Mouse (Mus musculus) midbrain, embryonic 13.5 days (tissue): ENCODE results near the gene St14. TPM values are rescaled to one million over a fixed set of nuclear protein-coding genes. Genes with fewer than 3 reads are reported as not detected.

Experiments
- ATAC-seq: fragments of 200-750 bp; cut with Nextera tagmentation; 2 replicates; pipeline ENCODE4 v1.8.0; 2017; ENCODE audit warnings: mild to moderate bottlenecking, moderate TSS enrichment, moderate library complexity
- H3K27ac ChIP-seq: fragments of 300-500 bp; sonication (generic); 2 replicates; pipeline ENCODE4 v1.5.1; 2015; ENCODE audit warnings: inconsistent platforms, mild to moderate bottlenecking, moderate library complexity
- H3K27me3 ChIP-seq: fragments of 300-500 bp; sonication (generic); 2 replicates; pipeline ENCODE4 v1.6.1; 2015; ENCODE audit warnings: mild to moderate bottlenecking, inconsistent platforms
- H3K36me3 ChIP-seq: fragments of 300-500 bp; sonication (generic); 2 replicates; pipeline ENCODE4 v1.6.1; 2015; ENCODE audit warnings: mild to moderate bottlenecking, inconsistent platforms
- H3K4me1 ChIP-seq: fragments of 300-500 bp; sonication (generic); replicated peaks from 2 replicates; pipeline ENCODE4 v1.6.1; 2015; ENCODE audit warnings: inconsistent platforms
- H3K4me2 ChIP-seq: fragments of 300-500 bp; sonication (generic); replicated peaks from 2 replicates; pipeline ENCODE4 v1.6.1; 2015; ENCODE audit warnings: moderate library complexity, mild to moderate bottlenecking, inconsistent platforms
- H3K4me3 ChIP-seq: fragments of 300-500 bp; sonication (generic); replicated peaks from 2 replicates; pipeline ENCODE4 v1.5.1; 2015; ENCODE audit warnings: mild to moderate bottlenecking, inconsistent platforms
- H3K9ac ChIP-seq: fragments of 300-500 bp; sonication (generic); replicated peaks from 2 replicates; pipeline ENCODE4 v1.6.1; 2015; ENCODE audit warnings: mild to moderate bottlenecking, inconsistent platforms
- H3K9me3 ChIP-seq: fragments of 300-500 bp; sonication (generic); 2 replicates; pipeline ENCODE4 v1.6.1; 2016; ENCODE audit warnings: mild to moderate bottlenecking, inconsistent platforms
- WGBS: fragments of 180-500 bp; shearing (Covaris S2); methylation state at CpG from one replicate; pipeline ENCODE4 v1.1.7; 2015; 5-methylcytosine and 5-hydroxymethylcytosine counted together
- polyA plus RNA-seq: library from polyadenylated mRNA; unstranded; fragments of >200 nt; fragmentation: Nextera tagmentation; extraction: Ambion mirVana; gene quantifications from 2 replicates; pipeline ENCODE4 v1.2.1, GENCODE M21; 2015

Gene St14
- polyA plus RNA-seq, 1 experiment from 2014 or later: 0.57 TPM

DNA sequence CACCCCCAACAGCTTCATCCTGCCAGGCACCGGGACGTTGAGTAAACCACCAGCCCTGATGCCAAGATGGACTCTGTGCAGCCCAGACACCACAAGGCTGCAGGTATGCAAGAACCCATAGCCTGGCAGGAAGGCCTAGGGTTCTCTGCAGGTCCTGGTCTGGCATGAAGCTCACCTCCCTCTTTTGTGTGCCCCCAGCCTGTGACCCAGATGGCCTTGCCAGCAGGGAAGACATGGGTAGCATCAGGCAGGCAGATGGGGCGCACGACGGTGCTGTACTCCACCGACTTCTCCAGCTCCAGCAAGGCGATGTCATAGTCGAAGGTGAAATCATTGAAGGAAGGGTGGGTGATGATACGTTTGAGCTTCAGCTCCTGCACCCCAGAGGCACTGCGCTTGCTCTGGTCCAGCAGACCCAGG, 40.5 kb downstream of the St14 start:
- Histone ChIP-seq H3K9me3 (no peaks in the 10 kb centered on the region), H3K9ac (no peak overlapping the region), H3K4me2 (no peak overlapping the region), H3K4me3 (no peak overlapping the region), H3K4me1 (0 out of 2 replicates have a peak, but pooled peaks cover 2% of the 10 kb centered on the region), H3K36me3 (no peaks in the 10 kb centered on the region), H3K27ac (no peak overlapping the region), H3K27me3 (no peaks in the 10 kb centered on the region)
- 96% methylated on average over 10 of the region's 10 CpGs for WGBS
- no peak for ATAC-seq

DNA sequence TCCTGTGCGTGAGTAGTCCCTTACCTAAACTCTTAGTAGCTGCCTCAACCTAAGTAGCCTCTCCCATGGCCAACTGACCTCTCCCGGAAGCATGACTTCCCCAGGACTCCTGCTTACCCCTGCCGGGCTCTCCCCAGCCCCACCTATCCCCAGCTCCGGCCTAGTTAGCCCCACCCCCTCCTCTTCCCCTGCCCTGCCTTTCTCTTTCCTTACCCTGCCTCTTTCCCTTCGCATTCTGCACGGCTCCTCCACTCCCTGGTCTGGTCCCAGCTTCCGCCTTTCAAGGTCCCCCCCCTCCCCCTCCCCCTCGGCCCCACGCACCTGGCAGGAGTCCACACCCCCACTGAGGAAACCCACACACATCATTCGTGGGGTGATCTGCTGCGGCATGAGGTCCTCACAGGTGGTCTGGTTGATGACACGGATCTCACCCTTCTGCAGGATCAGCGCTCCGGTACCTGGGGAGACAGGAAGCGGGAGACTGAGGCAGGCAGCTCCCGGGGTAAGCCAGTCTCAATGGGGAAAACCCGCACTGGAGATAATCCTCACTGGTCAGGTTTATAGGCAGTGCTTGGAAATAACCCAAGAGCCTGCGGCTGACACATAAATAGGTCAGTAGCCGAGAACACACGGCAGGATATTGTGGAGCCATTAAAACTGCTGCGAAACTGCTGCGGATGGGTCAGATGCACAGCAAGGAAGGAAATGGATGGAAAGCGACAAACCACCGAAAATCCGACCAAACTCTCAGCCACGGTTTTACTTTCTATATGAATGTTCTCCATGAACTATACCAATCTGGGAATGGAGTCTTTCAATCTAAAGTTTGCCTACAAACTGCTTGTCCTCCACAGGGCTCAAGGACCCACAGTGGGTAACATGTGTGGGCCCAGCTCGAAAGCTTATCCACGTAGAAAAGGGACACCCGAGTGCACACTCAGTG, 41.3 kb downstream of the St14 start:
- Histone ChIP-seq H3K4me3 (no peak overlapping the region), H3K9ac (no peak overlapping the region), H3K4me1 (0 out of 2 replicates have a peak, but pooled peaks cover 2% of the 10 kb centered on the region), H3K4me2 (no peak overlapping the region), H3K36me3 (no peaks in the 10 kb centered on the region), H3K27me3 (no peaks in the 10 kb centered on the region), H3K9me3 (no peaks in the 10 kb centered on the region), H3K27ac (no peak overlapping the region)
- ATAC-seq: no peak
- 76% methylated on average over 29 of the region's 29 CpGs for WGBS

DNA sequence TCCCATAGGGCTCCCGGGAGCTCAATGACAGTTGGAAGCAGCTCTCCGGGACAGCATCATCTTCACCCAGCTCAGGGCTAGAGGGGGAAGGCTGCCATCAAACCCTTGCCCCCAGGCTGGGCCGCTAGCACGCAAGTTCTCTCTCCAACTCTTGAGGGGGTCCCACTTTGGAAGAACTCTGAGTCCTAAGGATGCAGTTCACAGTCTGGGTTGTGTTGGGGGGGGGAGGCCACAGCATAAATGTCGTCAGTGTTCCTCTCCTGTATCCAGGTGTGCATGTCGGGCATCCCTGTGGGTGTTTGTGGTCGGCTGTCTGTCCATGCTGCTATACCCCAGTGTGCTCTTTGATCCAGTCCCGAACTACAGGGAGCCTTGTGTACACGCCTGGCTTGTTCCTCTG, 42.1 kb downstream of the St14 start:
- no peak overlapping the region for H3K4me2 ChIP-seq
- ATAC-seq: no peak
- H3K9me3 ChIP-seq: no peaks in the 10 kb centered on the region
- H3K36me3 ChIP-seq: no peaks in the 10 kb centered on the region
- H3K4me3 ChIP-seq: no peak overlapping the region
- H3K27ac ChIP-seq: no peak overlapping the region
- 0 out of 2 replicates have a peak, but pooled peaks cover 2% of the 10 kb centered on the region for H3K4me1 ChIP-seq
- no peaks in the 10 kb centered on the region for H3K27me3 ChIP-seq
- no peak overlapping the region for H3K9ac ChIP-seq
- 79% methylated on average over 9 of the region's 9 CpGs for WGBS

GRCm38 (mm10) chr9:31088883-31089282, 42.8 kb downstream of the St14 start:
- Histone ChIP-seq H3K9me3 (no peaks in the 10 kb centered on the region), H3K4me3 (no peak overlapping the region), H3K4me1 (0 out of 2 replicates have a peak, but pooled peaks cover 2% of the 10 kb centered on the region), H3K36me3 (no peaks in the 10 kb centered on the region), H3K27me3 (no peaks in the 10 kb centered on the region), H3K9ac (no peak overlapping the region), H3K27ac (no peak overlapping the region), H3K4me2 (no peak overlapping the region)
- ATAC-seq: no peak
- WGBS: 86% methylated on average over 4 of the region's 4 CpGs

GRCm38 (mm10) chr9:31088116-31088515, 43.5 kb downstream of the St14 start:
- H3K4me2 ChIP-seq: no peak overlapping the region
- H3K4me1 ChIP-seq: 0 out of 2 replicates have a peak, but pooled peaks cover 2% of the 10 kb centered on the region
- H3K4me3 ChIP-seq: no peak overlapping the region
- ATAC-seq: no peak
- WGBS: 78% methylated on average over 3 of the region's 3 CpGs
- no peaks in the 10 kb centered on the region for H3K36me3 ChIP-seq
- H3K27me3 ChIP-seq: 0 out of 2 replicates have a peak, but pooled peaks cover 1% of the 10 kb centered on the region
- no peak overlapping the region for H3K9ac ChIP-seq
- H3K27ac ChIP-seq: no peak overlapping the region
- no peaks in the 10 kb centered on the region for H3K9me3 ChIP-seq

DNA sequence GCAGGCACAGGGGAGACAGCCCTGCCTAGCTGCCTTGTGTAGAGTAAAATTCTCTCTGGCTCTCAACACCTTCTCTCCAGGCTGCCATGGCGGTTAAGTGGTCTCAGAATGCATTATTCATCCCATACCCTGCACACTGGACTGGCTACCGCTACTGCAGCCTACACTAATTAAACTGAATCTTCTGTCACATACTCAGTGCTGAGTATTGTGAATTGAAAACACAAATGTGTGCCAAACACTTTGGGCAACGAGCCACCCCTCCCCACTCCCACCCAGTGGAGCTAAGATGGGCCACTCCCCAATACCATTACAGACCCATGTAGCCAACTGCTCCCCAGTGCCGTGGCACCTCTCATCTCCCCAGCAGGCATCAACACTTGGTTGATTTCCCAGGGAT, 44.2 kb downstream of the St14 start:
- WGBS: 51% methylated on average over 4 of the region's 4 CpGs
- Histone ChIP-seq H3K36me3 (no peaks in the 10 kb centered on the region), H3K4me2 (no peak overlapping the region), H3K4me1 (0 out of 2 replicates have a peak, but pooled peaks cover 2% of the 10 kb centered on the region), H3K9me3 (no peaks in the 10 kb centered on the region), H3K27me3 (0 out of 2 replicates have a peak, but pooled peaks cover 5% of the 10 kb centered on the region), H3K9ac (no peak overlapping the region), H3K4me3 (no peak overlapping the region), H3K27ac (no peak overlapping the region)
- ATAC-seq: 0 out of 2 replicates have a peak, but pooled peaks have one; percentile 12

GRCm38 (mm10) chr9:31086754-31087145, 44.9 kb downstream of the St14 start:
- WGBS: 82% methylated on average over 7 of the region's 7 CpGs
- Histone ChIP-seq H3K27ac (no peak overlapping the region), H3K4me3 (no peak overlapping the region), H3K4me2 (no peak overlapping the region), H3K9ac (no peak overlapping the region), H3K4me1 (peaks cover 7% of the 10 kb centered on the region; the same call in 1 of the 2 replicates), H3K36me3 (no peaks in the 10 kb centered on the region), H3K9me3 (no peaks in the 10 kb centered on the region), H3K27me3 (0 out of 2 replicates have a peak, but pooled peaks cover 5% of the 10 kb centered on the region)
- no peak for ATAC-seq

- WGBS: 16% methylated on average over 10 of the region's 10 CpGs
- peak; percentile 44; the same call in 1 of the 2 replicates for ATAC-seq
- peaks cover 7% of the 10 kb centered on the region; the same call in 1 of the 2 replicates for H3K4me1 ChIP-seq
These were observed 45.4 kb downstream of the St14 start for GRCm38 (mm10) chr9:31086085-31086753.

DNA sequence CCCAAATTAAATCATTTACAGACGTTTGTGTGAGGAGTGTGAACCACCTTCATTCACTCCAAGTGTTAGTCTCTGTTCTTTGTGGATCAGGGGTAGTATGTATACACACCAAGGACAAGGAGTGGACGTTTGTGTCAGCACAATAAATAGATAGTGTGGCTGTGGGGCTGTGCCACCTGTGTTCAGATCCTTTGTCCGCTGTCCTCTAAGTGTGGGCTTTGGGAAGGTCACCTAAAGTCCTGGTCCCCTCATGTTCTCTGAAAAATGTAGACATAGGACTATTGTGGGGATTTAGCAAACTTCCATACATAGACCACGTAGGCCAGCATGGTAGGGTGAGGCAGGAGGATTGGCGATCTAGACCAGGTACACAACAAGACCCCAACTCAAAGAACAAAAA, 46.1 kb downstream of the St14 start:
- 79% methylated on average over 5 of the region's 5 CpGs for WGBS
- H3K36me3 ChIP-seq: no peaks in the 10 kb centered on the region

More at GRCm38 (mm10) chr9:31086085-31086753, 45.4 kb downstream of the St14 start:
- no peak overlapping the region for H3K4me2 ChIP-seq
- no peaks in the 10 kb centered on the region for H3K9me3 ChIP-seq
- H3K9ac ChIP-seq: no peak overlapping the region
- no peak overlapping the region for H3K4me3 ChIP-seq
- no peak overlapping the region for H3K27ac ChIP-seq
- H3K27me3 ChIP-seq: 0 out of 2 replicates have a peak, but pooled peaks cover 5% of the 10 kb centered on the region
- no peaks in the 10 kb centered on the region for H3K36me3 ChIP-seq

DNA sequence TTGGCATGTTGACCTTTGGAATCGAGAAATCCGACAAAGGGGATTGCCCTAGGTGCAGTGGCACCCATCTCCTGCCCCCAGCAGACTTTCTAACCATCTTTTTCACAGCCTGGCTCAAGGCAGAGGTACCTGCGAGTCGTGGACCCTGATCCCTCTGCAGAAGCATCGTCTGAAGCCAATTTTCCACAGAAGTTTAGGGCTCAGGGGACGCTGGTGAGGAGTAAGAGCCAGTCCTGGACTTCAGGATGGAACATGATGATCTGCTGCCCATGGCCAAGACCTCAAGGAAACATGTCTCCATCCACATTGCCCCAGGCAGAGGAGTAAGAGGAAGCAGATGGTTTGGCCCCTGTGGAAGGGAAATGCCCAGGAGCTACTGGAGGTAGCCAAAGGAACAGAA, 48.9 kb downstream of the St14 start:
- no peak overlapping the region for H3K4me2 ChIP-seq
- H3K4me3 ChIP-seq: no peak overlapping the region
- H3K27ac ChIP-seq: no peak overlapping the region
- peaks cover 7% of the 10 kb centered on the region; the same call in 1 of the 2 replicates for H3K4me1 ChIP-seq
- H3K9ac ChIP-seq: no peak overlapping the region
- no peaks in the 10 kb centered on the region for H3K36me3 ChIP-seq
- H3K9me3 ChIP-seq: no peaks in the 10 kb centered on the region
- no peak for ATAC-seq
- 0 out of 2 replicates have a peak, but pooled peaks cover 5% of the 10 kb centered on the region for H3K27me3 ChIP-seq
- 82% methylated on average over 6 of the region's 6 CpGs for WGBS

More for the DNA sequence above, 46.1 kb downstream of the St14 start:
- Histone ChIP-seq H3K9ac (no peak overlapping the region), H3K4me2 (no peak overlapping the region), H3K9me3 (no peaks in the 10 kb centered on the region), H3K27ac (no peak overlapping the region), H3K4me3 (no peak overlapping the region), H3K27me3 (0 out of 2 replicates have a peak, but pooled peaks cover 5% of the 10 kb centered on the region), H3K4me1 (peaks cover 7% of the 10 kb centered on the region; the same call in 1 of the 2 replicates)
- ATAC-seq: no peak

GRCm38 (mm10) chr9:31082054-31082666, 49.5 kb downstream of the St14 start:
- H3K27me3 ChIP-seq: 0 out of 2 replicates have a peak, but pooled peaks cover 5% of the 10 kb centered on the region
- WGBS: 6% methylated on average over 15 of the region's 15 CpGs
- peak overlapping the region; percentile 45 for H3K4me2 ChIP-seq
- no peak overlapping the region for H3K27ac ChIP-seq
- no peaks in the 10 kb centered on the region for H3K9me3 ChIP-seq
- H3K9ac ChIP-seq: 0 out of 2 replicates have a peak overlapping the region, but pooled peaks have one; percentile 30
- peaks cover 7% of the 10 kb centered on the region; the same call in 1 of the 2 replicates for H3K4me1 ChIP-seq
- peak overlapping the region; percentile 24 for H3K4me3 ChIP-seq
- no peaks in the 10 kb centered on the region for H3K36me3 ChIP-seq
- peak; percentile 73 for ATAC-seq
